Mouse (Mus musculus) bone marrow macrophage, adult 2 months (primary cell): ENCODE measurements around the gene Hjurp.

Experiments used
- CTCF ChIP-seq: IDR thresholded peaks from 2 replicates; pipeline ENCODE4 v1.5.1; 2012; ENCODE audit warnings: low read depth, mild to moderate bottlenecking, low read length, moderate library complexity
- POLR2A ChIP-seq: IDR thresholded peaks from 2 replicates; pipeline ENCODE4 v1.6.1; 2012; ENCODE audit warnings: mild to moderate bottlenecking, low read depth, low read length, borderline replicate concordance

DNA sequence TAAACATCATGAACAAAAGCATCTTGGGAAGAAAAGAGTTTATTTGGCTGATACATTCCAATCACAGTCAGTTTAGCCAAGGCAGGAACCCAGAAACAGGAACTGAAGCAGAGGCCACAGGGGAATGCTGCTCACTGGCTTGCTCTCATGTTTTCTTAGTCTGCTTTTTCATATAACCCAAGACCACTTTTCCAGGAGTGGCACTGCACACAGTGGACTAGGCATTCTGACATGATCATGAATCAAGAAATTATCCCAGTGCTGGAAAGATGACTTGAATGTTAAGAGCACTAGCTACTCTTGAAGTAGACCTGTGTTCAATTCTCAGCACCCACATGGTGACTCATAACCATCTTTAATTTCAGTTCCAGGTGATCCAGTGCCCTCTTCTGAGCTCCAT is 51.7 kb downstream of the Hjurp start:
- TF ChIP-seq POLR2A, result no peak
- TF ChIP-seq CTCF, result no peak
